ENCODE assay signal across 8 mouse cellular contexts in genomic region chr15:81812287-81812686, GRCm38 (mm10). TPM values are rescaled to one million over a fixed set of nuclear protein-coding genes. Genes with fewer than 3 reads are reported as not detected.
A peak's percentile ranks its signal among the peaks of the same experiment; 100 is the strongest.
DNase-seq lines count a peak whose midpoint lies in the region; ATAC-seq lines count a peak whose summit lies in the region.

No protein-coding gene starts in this region.

- no peak for ATAC-seq in heart, embryonic 13.5 days (ENCODE audit: extremely low read depth, insufficient number of reproducible peaks, low FRiP score, low TSS enrichment)
- no peak for ATAC-seq in midbrain, embryonic 13.5 days
- ATAC-seq in cerebellum, adult (ENCODE audit: insufficient number of reproducible peaks, low FRiP score, low TSS enrichment), result no peak

- H3K9me3 ChIP-seq in heart, embryonic 13.5 days, result no peaks in the 10 kb centered on the region
- no peaks in the 10 kb centered on the region for H3K9me3 ChIP-seq in hindbrain, embryonic 10.5 days
- H3K9me3 ChIP-seq in midbrain, embryonic 13.5 days, result no peaks in the 10 kb centered on the region

- peak overlapping the region; percentile 85 for H3K4me3 ChIP-seq in heart, embryonic 13.5 days
- H3K4me3 ChIP-seq in hindbrain, embryonic 10.5 days, result peak overlapping the region; percentile 88
- peak overlapping the region; percentile 78 for H3K4me3 ChIP-seq in midbrain, embryonic 13.5 days (replicated peaks)

- 35% methylated on average over 3 of the region's 3 CpGs for WGBS in heart, embryonic 13.5 days
- WGBS in hindbrain, embryonic 10.5 days, result 31% methylated on average over 3 of the region's 3 CpGs
- WGBS in midbrain, embryonic 13.5 days, result 24% methylated on average over 3 of the region's 3 CpGs

- peak overlapping the region; percentile 85 for H3K4me2 ChIP-seq in heart, embryonic 13.5 days
- peak overlapping the region; percentile 76 for H3K4me2 ChIP-seq in midbrain, embryonic 13.5 days (replicated peaks)

- peaks cover 25% of the 10 kb centered on the region for H3K36me3 ChIP-seq in heart, embryonic 13.5 days
- peaks cover 24% of the 10 kb centered on the region for H3K36me3 ChIP-seq in hindbrain, embryonic 10.5 days
- peaks cover 27% of the 10 kb centered on the region for H3K36me3 ChIP-seq in midbrain, embryonic 13.5 days

- no peaks in the 10 kb centered on the region for H3K27me3 ChIP-seq in heart, embryonic 13.5 days (replicated peaks)
- peaks cover 6% of the 10 kb centered on the region; the same call in 1 of the 2 replicates for H3K27me3 ChIP-seq in hindbrain, embryonic 10.5 days (ENCODE audit: insufficient read depth, poor library complexity, severe bottlenecking)
- H3K27me3 ChIP-seq in midbrain, embryonic 13.5 days, result no peaks in the 10 kb centered on the region; the same call in 1 of the 2 replicates

- peaks cover 35% of the 10 kb centered on the region for H3K4me1 ChIP-seq in heart, embryonic 13.5 days
- H3K4me1 ChIP-seq in hindbrain, embryonic 10.5 days (replicated peaks), result peaks cover 46% of the 10 kb centered on the region
- H3K4me1 ChIP-seq in midbrain, embryonic 13.5 days (replicated peaks), result peaks cover 46% of the 10 kb centered on the region

- H3K27ac ChIP-seq in heart, embryonic 13.5 days (replicated peaks), result peak overlapping the region; percentile 95
- H3K27ac ChIP-seq in hindbrain, embryonic 10.5 days, result peak overlapping the region; percentile 95
- peak overlapping the region; percentile 85; the same call in 1 of the 2 replicates for H3K27ac ChIP-seq in midbrain, embryonic 13.5 days

- DNase-seq in heart, adult 18-20 months, result no peak
- DNase-seq in NIH3T3 (ENCODE audit: low read depth), result peak; percentile 51
- no peak for DNase-seq in hindbrain, embryonic 10.5 days (ENCODE audit: low spot score)
- no peak for DNase-seq in B cell, adult 2 months
- DNase-seq in urinary bladder, postnatal 25 days (ENCODE audit: low spot score), result no peak

- H3K9ac ChIP-seq in heart, embryonic 13.5 days, result peak overlapping the region; percentile 93
- peak overlapping the region; percentile 87 for H3K9ac ChIP-seq in midbrain, embryonic 13.5 days (replicated peaks)

RNA-seq across cellular contexts. Expression of gene Tef, which starts 10.1 kb away (rescaled TPM):
- polyA plus RNA-seq in heart, embryonic 13.5 days (2015; fragmentation: Nextera tagmentation; extraction: Ambion mirVana), result 22.0 and 22.2 TPM in 2 replicates
- 10 to 100 TPM; 67.5 to 73.0 TPM for total RNA-seq in heart, adult 18-20 months (2021)
- polyA plus RNA-seq in hindbrain, embryonic 10.5 days (2016; fragmentation: Nextera tagmentation; extraction: Ambion mirVana), result 16.4 and 19.4 TPM in 2 replicates
- 21.5 and 23.3 TPM in 2 replicates for polyA plus RNA-seq in midbrain, embryonic 13.5 days (2015; fragmentation: Nextera tagmentation; extraction: Ambion mirVana)

RNA-seq across cellular contexts. Expression of gene Tob2, which starts 46.3 kb away (rescaled TPM):
- 11.8 and 13.8 TPM in 2 replicates for polyA plus RNA-seq in heart, embryonic 13.5 days (2015; fragmentation: Nextera tagmentation; extraction: Ambion mirVana)
- 100 to 1,000 TPM; 103 to 127 TPM for total RNA-seq in heart, adult 18-20 months (2021)
- polyA plus RNA-seq in hindbrain, embryonic 10.5 days (2016; fragmentation: Nextera tagmentation; extraction: Ambion mirVana), result 18.6 and 19.1 TPM in 2 replicates
- polyA plus RNA-seq in midbrain, embryonic 13.5 days (2015; fragmentation: Nextera tagmentation; extraction: Ambion mirVana), result 16.2 and 17.7 TPM in 2 replicates

RNA-seq across cellular contexts. Expression of gene Phf5a, which starts 59.4 kb away (rescaled TPM):
- 92.7 and 114 TPM in 2 replicates for polyA plus RNA-seq in heart, embryonic 13.5 days (2015; fragmentation: Nextera tagmentation; extraction: Ambion mirVana)
- total RNA-seq in heart, adult 18-20 months (2021), result 10 to 100 TPM; 36.5 to 37.1 TPM
- 212 and 249 TPM in 2 replicates for polyA plus RNA-seq in hindbrain, embryonic 10.5 days (2016; fragmentation: Nextera tagmentation; extraction: Ambion mirVana)
- polyA plus RNA-seq in midbrain, embryonic 13.5 days (2015; fragmentation: Nextera tagmentation; extraction: Ambion mirVana), result 136 and 149 TPM in 2 replicates

RNA-seq across cellular contexts. Expression of gene Aco2, which starts 59.8 kb away (rescaled TPM):
- 486 and 514 TPM in 2 replicates for polyA plus RNA-seq in heart, embryonic 13.5 days (2015; fragmentation: Nextera tagmentation; extraction: Ambion mirVana)
- total RNA-seq in heart, adult 18-20 months (2021), result 1,000 to 10,000 TPM; 2,055 to 2,104 TPM
- polyA plus RNA-seq in hindbrain, embryonic 10.5 days (2016; fragmentation: Nextera tagmentation; extraction: Ambion mirVana), result 157 and 175 TPM in 2 replicates
- polyA plus RNA-seq in midbrain, embryonic 13.5 days (2015; fragmentation: Nextera tagmentation; extraction: Ambion mirVana), result 220 and 221 TPM in 2 replicates
